Comparison of ENCODE assay signal across 17 mouse cellular contexts in genomic region chr9:109218449-109218848, GRCm38 (mm10). TPM values are rescaled to one million over a fixed set of nuclear protein-coding genes. Genes with fewer than 3 reads are reported as not detected.
DNase-seq lines count a peak whose midpoint lies in the region.
"Had no signal": no experiment of that assay in that cellular context is flagged by ENCODE, and none has a peak within 500 bp of the region (broad histone marks: within the 10 kb centered on the region; RNA-seq: fewer than 3 reads in every experiment).

No protein-coding gene starts in this region.

- DNase-seq in adrenal gland, postnatal 10 days = peak; percentile 18
- DNase-seq in adrenal gland, adult 2 months = no peak
- DNase-seq in kidney, postnatal 10 days = peak; percentile 13
- no peak for DNase-seq in kidney, adult 9 months
- DNase-seq in thymus, postnatal 4 days = peak; percentile 31
- no peak for DNase-seq in thymus, postnatal 36 days
- no peak for DNase-seq in frontal cortex, postnatal 10 days (ENCODE audit: low spot score in 2 of 2)
- no peak for DNase-seq in c-Kit-positive CD71-positive TER-119-positive erythroid progenitor cells, embryonic 14.5 days (ENCODE audit: low spot score)
- DNase-seq: cerebellum, adult 8-10 months; kidney, adult 11 months had no signal

RNA-seq across cellular contexts. Expression of gene Fbxw20, which starts 16.1 kb away (rescaled TPM):
- total RNA-seq in adrenal gland, postnatal 10 days (2021) = not detected
- total RNA-seq in adrenal gland, adult 2 months (2021) = not detected
- polyA plus RNA-seq in adrenal gland, adult 2 months (2012; rRNA removed) = not detected in 2 replicates
- total RNA-seq: liver, adult 2 months; megakaryocyte-erythroid progenitor cell, adult 5-6 weeks had no signal
- polyA plus RNA-seq: activated CD4-positive, CD25-positive, alpha-beta regulatory T cell, adult 4 months; embryonic facial prominence, embryonic 14.5 days; forebrain, embryonic 15.5 days; gonadal fat pad, adult 2 months; heart, postnatal 0 days; liver, adult 2 months had no signal

RNA-seq across cellular contexts. Expression of gene Fbxw13, which starts 22.7 kb away (rescaled TPM):
- total RNA-seq in adrenal gland, postnatal 10 days (2021) = not detected
- not detected for total RNA-seq in adrenal gland, adult 2 months (2021)
- not detected in 2 replicates for polyA plus RNA-seq in adrenal gland, adult 2 months (2012; rRNA removed)
- total RNA-seq: liver, adult 2 months; megakaryocyte-erythroid progenitor cell, adult 5-6 weeks had no signal
- polyA plus RNA-seq: activated CD4-positive, CD25-positive, alpha-beta regulatory T cell, adult 4 months; embryonic facial prominence, embryonic 14.5 days; forebrain, embryonic 15.5 days; gonadal fat pad, adult 2 months; heart, postnatal 0 days; liver, adult 2 months had no signal

RNA-seq across cellular contexts. Expression of gene Fbxw21, which starts 56.6 kb away (rescaled TPM):
- total RNA-seq in adrenal gland, postnatal 10 days (2021) = not detected
- total RNA-seq in adrenal gland, adult 2 months (2021) = not detected
- polyA plus RNA-seq in adrenal gland, adult 2 months (2012; rRNA removed) = not detected in 2 replicates
- total RNA-seq: liver, adult 2 months; megakaryocyte-erythroid progenitor cell, adult 5-6 weeks had no signal
- polyA plus RNA-seq: activated CD4-positive, CD25-positive, alpha-beta regulatory T cell, adult 4 months; embryonic facial prominence, embryonic 14.5 days; forebrain, embryonic 15.5 days; gonadal fat pad, adult 2 months; heart, postnatal 0 days; liver, adult 2 months had no signal

Comparison
In these comparisons a context has a peak if more than half of its experiments do, and no peak if none do; other contexts are left out.
1. DNase-seq: peak in adrenal gland, postnatal 10 days (single experiment), kidney, postnatal 10 days (single experiment) and thymus, postnatal 4 days (single experiment); none in adrenal gland, adult 2 months (single experiment), kidney, adult 9 months (single experiment), thymus, postnatal 36 days (0 of 2), frontal cortex, postnatal 10 days (0 of 2) and c-Kit-positive CD71-positive TER-119-positive erythroid progenitor cells, embryonic 14.5 days (single experiment).